Mouse (Mus musculus) heart, adult 11 months (tissue): ENCODE results near the gene G3bp1.

Experiments
- DNase-seq: peaks from one replicate; pipeline ENCODE4 v3.0.0; 2022

The G3bp1 gene

DNA sequence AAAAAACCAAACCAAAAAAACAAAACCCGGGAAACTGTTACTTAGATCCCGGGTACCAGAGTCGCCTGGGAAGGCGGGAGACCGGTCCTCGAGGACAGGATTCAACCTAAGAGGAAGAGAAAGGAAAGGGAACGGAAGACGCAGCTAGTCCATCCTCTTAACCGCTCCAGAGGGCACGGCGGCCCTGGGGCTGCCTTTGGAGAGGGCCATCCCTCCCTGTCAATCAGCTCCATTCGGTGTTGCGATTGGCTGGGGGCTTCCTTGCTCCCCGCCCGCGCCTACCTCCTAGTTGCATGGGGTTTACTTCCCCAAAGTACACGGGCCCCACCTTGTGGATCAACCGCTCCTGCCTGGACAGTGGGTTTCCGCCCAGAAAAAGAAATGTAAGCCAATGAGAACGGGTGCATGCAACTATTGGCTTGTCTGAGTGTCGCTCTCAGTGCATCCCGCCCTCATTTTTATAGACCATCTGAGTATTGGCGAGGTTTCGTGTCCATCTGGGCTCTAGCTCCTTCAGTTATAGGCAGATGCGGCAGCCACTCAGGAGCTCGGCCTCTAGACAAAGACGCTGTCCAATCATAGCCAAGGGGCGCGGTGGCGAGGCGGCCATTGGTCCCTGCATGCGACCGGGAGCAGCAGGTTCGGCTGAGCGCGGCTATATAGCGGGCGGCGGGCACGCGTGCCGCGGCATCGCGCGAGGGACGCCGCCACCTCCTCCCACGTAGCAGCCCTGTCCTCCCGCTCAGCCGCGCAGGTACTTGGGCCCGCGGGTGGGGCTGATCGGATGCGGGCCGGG, at the start of gene G3bp1:
TSS of gene G3bp1 (plus strand) at position 638 of the 796 bp plus-strand sequence.
- DNase-seq: peak; percentile 100

DNA sequence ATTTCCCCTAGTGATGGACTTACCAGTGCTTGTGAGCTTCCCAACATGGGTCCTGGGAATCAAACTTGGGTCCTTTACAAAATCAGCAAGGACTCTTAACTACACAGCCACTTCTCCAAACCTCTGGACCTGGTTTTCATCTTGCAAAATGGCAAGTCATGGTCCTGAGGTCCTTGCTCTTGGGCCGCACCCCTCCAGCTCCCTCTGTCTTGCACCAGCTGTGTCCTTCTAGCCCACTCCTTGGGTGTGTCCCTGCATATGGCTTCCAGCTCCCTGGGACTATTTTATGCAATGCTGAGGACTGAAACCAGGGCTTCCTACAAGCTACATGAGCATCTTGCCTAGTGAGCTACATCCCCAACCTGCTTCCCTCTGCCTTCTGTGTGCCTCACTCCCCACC, 46.5 kb upstream of the G3bp1 start, which contains the start of gene Sparc:
TSS of gene Sparc (minus strand) at position 206 of the 400 bp plus-strand sequence.
- DNase-seq: peak; percentile 86

- DNase-seq: peak; percentile 93
Measured at GRCm38 (mm10) chr11:55423756-55424155, 45.7 kb upstream of the G3bp1 start.

GRCm38 (mm10) chr11:55424746-55425360, 44.6 kb upstream of the G3bp1 start:
- DNase-seq: no peak

- peak; percentile 99 for DNase-seq
Measured at GRCm38 (mm10) chr11:55428186-55429012, 41.1 kb upstream of the G3bp1 start.

GRCm38 (mm10) chr11:55429973-55430372, 39.5 kb upstream of the G3bp1 start:
- peak; percentile 76 for DNase-seq

DNA sequence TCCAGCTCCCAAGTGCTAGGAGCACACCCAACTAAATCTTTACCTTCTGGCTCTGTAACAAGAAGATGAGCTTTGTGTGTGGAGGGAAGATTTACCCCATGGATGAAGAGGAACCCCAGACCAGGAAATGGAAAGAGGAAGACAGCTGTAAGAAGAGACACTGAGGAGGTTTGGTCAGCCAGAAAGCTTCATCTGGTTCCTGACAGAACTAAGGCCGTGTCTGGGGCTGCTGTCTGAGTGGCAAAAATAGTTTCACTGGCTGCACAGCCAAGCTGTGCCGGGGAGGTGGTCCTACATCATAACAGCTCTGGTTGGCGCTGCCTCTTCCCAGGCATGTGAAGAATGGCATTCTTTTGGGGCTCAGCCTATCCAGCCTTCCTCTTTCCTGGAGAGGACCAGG, 36.5 kb upstream of the G3bp1 start:
- peak; percentile 90 for DNase-seq

DNA sequence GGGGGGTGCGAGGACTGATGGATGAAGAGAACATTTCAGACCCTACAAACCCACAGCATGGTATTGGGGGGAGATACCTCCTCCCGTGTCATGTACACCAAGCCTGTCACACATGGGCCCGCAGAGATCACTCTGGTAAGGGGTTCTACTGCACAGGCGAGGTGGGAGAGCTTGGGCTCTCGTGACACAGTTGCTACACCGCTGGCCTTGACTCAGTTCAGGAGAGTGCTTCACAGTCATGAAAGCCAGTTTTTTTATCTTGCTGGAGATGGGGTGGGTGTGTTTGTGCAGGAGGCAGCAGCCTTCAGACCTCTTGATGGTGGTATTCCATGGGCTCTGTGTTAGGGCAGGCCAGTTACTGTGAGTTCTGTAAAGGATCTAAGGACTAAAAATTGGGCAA, 33.4 kb upstream of the G3bp1 start:
- peak; percentile 71 for DNase-seq

GRCm38 (mm10) chr11:55438031-55438430, 31.5 kb upstream of the G3bp1 start:
- DNase-seq: no peak

DNA sequence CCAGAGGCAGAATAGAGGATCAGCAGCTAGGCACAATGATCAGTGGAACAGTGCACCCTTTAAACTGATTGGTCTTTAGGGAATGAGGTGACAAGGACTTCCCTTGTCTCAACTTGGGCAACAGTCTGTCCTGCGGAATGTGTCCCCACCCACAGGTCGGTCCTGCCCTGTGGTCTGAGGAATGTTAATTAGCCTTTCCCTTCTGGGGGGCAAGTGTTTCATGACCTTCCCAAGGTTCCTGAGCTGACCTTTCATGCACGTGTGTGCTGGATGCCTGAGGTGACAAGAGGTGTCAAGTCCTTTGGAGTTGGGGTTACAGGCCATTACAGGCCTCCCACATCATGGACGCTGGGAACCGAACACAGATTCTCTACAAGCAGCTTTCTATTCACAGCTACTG, 29.8 kb upstream of the G3bp1 start:
- no peak for DNase-seq

- no peak for DNase-seq
Measured at GRCm38 (mm10) chr11:55444772-55445171, 24.7 kb upstream of the G3bp1 start.

DNA sequence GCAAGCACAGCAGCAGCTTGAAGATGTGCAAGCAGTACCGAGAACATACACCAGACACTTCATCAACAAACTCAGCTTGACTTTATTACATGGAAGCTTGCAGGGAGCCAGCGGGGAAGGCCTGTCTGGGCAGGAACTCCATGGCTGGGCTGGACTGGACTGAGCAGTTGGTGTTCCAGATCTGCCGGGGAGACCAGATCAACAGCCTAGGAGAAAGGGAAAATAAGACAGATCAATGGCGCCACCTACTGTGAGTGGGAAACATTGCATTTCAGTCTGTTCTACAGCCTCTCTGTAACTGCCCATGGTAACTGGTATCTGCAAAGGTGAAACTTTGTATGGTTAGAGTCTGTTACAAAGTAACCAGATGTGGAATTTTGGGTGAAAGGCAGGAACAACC, 22.9 kb upstream of the G3bp1 start:
- DNase-seq: peak; percentile 98

- peak; percentile 94 for DNase-seq
Measured at GRCm38 (mm10) chr11:55449531-55449930, 20.0 kb upstream of the G3bp1 start.

DNA sequence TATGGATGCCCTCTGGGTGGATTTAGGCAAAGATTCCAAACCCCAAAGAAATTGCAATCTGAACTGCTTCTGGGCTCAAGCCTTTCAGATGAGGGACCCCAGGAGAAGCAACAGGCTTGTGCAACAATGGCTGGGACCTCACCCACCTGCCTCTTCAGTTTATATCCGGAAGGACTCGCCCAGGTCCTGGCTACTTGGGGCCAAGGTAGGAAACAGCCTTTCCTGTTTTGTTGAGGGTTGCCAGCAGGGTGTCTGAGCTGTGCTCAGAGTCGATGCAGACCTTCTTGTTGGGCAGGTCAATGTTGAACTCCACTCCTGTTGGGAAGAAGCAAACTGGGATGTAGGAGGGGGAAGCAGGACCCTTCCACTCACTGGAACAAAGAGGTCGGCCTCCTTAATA, 19.2 kb upstream of the G3bp1 start:
- peak; percentile 94 for DNase-seq

GRCm38 (mm10) chr11:55453640-55454039, 15.8 kb upstream of the G3bp1 start:
- DNase-seq: peak; percentile 97

DNA sequence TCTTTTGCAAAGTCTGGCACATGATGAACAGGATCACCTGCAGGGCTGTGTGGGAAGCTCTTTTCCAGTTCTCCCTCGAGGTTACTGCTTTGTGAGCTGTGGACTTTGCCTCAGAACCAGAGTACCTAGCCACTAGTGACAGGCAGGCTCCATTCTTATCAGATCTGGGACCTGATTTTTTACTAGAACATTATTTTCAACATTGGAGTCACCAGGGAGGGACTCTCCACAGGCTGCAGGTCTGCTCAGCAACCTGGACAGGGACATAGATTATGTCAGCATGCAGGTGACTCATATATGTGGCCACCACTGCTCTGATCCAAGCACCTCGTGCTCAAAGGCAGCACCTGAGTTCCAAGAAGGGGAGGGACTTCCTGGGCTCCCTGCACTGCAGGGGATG, 14.3 kb upstream of the G3bp1 start:
- no peak for DNase-seq

GRCm38 (mm10) chr11:55458501-55458900, 11.0 kb upstream of the G3bp1 start:
- DNase-seq: no peak

GRCm38 (mm10) chr11:55459850-55460558, 9.5 kb upstream of the G3bp1 start:
- DNase-seq: no peak

DNA sequence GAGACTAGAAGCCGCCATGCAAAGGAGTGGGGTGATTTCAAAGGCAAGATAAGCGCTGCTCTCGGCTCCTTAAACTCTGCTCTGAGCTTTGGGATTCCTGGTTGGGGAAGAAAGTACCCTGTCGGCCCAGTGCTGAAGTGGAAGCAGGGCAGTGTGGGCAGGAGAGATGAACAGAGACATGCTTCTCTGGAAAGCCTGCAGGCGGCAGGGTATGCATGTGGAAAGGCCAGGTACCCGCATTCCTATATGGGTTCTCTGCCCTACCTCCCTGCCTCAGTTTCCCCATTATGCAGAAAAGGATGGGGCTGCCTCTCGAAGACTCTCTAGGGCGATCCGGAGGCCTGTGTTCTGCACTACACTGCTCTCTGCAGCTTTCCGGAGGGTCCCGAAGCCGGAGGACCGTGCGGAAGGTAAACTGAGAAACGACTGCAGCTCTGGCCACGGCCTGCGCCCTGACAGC, 8.9 kb upstream of the G3bp1 start:
- no peak for DNase-seq

GRCm38 (mm10) chr11:55461019-55461645, 8.4 kb upstream of the G3bp1 start, which contains the start of gene Atox1:
Gene Atox1 (minus strand): TSS chr11:55461239.
- DNase-seq: peak; percentile 100

DNA sequence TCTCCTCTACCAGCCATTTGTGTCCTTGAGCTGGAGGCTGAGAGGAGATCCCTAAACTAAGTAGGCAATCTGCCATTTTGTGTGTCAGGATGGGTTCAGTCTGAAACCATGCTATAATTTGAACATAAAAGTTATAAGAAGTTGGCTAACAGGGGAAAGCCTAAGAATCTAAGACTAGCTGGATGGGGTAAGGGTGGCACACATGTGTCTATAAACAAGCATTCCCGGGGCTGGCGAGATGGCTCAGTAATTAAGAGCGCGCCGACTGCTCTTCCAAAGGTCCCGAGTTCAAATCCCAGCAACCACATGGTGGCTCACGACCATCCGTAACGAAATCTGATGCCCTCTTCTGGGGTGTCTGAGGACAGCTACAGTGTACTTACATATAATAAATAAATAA, 7.3 kb upstream of the G3bp1 start:
- no peak for DNase-seq

DNA sequence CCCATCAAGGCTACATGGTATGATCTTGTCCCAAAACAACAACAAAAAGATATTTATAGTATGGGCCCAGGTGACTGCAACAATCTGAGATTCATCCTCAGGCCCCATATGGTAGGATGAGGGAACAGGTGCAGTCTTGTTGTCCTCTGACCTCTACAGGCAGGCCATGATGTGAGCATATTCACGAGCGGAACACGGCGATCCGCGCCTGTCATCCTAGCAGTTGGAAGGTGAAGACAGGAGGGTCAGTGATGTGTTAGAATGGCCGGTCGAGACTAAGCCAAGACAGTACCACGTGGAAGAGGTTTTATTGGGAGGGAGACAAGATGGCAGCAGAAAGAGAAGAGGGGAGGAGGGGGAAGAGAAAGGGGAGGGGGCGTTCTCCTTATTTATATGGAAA, 4.8 kb upstream of the G3bp1 start:
- DNase-seq: no peak
